Mouse (Mus musculus) left cerebral cortex, postnatal 4 days (tissue): Measurements from ENCODE around the gene Spdye4a. TPM values are rescaled to one million over a fixed set of nuclear protein-coding genes. Genes with fewer than 3 reads are reported as not detected.

ENCODE experiments used
- DNase-seq: peaks from one replicate; pipeline ENCODE4 v3.0.0-alpha.2; 2022
- intact Hi-C: fragments of 180-260 bp; cut with DNase I; formaldehyde crosslinking; loops from one replicate; pipeline ENCODE4 v1.15.1; 2025
- total RNA-seq, 2 experiments: library from RNA; stranded (reverse); gene quantifications; 2 replicates each; pipeline ENCODE4 v1.2.3; 2021

Gene Spdye4a
- total RNA-seq, result not detected

DNA sequence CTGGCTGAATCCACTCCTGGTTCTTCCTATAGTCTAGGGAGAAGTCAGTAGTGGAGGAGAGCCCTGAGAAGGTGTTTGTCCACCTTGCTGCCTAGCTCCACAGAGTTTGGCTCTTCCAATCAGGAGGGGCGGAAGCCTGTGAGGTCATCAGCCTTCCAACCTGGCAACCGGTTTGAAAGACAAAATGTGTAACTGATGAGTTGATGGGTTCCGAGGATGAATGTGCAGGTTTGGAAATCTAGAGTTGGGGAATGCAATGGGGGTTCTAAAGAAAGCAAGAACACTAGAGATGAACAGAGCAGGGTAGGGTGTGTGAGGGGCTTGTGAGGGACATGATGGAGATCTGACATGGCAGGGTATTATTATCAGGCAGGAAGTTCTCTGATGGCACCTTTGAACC, at the start of gene Spdye4a:
Gene Spdye4a (minus strand): TSS at position 101 of the 400 bp plus-strand sequence.
- intact Hi-C loops, result loop anchor here (5.0 kb wide), 1 partner anchor 34 kb away; no protein-coding TSS in a partner anchor
- DNase-seq, result no peak

DNA sequence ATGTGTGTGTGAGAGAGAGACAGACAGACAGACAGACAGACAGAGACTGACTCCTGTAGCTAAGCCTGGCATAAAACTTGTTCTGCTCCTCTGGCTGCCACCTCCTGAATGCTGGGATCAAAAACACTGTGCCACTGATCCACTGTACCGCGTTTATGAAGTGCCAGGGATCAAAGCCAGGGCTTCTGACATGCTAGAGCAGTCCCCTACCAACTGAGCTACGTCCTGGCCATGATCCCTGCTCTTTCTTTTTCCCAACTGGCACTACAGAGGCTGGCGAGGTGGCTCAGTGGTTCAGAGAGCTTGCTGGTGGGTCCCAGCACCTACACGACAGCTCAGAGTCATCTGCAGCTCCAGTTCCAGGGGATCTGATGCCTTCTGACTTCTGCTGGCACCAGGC, 49.1 kb upstream of the Spdye4a start:
- no peak for DNase-seq
- intact Hi-C loops, result no loop called here

GRCm38 (mm10) chr5:143272540-143273330, 46.0 kb upstream of the Spdye4a start:
- intact Hi-C loops, result no loop called here
- DNase-seq, result peak; percentile 78

DNA sequence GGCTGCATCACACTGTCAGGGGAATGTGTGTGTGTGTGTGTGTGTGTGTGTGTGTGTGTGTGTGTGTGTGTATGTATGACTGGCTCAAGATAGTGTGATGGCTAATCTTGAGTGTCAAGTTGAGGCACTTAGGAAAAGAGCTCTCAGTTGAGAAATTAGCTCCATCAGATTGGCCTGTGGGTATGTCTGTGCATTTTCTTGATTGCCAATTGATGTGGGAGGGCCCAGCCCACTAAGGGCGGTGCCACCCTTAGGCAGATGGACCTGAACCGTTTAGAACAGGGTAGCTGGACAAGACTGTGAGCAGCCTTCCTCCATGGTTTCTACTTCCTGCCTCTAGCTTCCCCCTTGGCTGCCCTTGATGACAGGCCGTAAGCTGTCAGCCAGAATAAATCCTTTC, 45.4 kb upstream of the Spdye4a start:
- DNase-seq, result no peak
- intact Hi-C loops, result no loop called here

DNA sequence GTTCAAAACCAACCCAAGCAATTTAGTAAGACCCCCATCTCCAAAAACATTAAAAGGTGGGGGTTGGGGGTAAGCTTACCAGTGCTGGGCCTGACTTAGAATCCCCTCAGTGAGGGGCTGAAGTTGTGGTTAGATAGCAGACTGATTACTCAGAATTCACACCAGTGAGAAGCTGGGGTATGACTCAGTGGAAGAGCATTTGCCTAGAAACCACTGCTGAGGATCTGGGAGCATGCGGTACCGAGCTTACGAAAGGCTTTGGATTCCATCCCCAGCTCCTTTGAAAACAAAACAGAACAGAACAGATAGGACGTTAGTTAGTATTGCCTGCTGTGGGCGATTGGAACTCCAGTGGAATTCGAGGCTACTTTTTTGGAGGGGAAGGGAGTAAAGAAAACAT, 45.0 kb upstream of the Spdye4a start:
- no peak for DNase-seq
- intact Hi-C loops, result no loop called here

DNA sequence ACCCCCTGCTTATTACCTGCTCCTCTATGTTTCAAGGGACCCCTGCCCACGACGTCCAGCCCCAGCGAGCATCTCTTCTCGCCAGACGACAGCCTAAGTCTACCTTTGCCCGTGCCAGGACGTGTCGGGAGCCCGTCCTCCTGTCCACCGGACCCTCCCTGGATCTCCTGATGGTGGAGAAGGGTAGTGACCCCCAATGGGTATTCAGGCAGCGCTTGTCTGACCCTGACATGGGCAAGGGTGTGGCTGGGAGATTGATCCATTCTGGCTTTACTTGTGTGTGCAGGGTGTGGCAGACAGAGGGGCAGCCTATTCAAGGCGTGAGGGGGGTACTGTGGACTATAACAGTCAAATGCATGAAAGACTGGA, 43.4 kb upstream of the Spdye4a start:
- intact Hi-C loops, result no loop called here
- DNase-seq, result no peak

GRCm38 (mm10) chr5:143269363-143270150, 42.9 kb upstream of the Spdye4a start, which contains the start of gene Zfp316:
Gene Zfp316, minus strand, starts transcription at chr5:143270022.
- DNase-seq, result peak; percentile 78
- intact Hi-C loops, result no loop called here

DNA sequence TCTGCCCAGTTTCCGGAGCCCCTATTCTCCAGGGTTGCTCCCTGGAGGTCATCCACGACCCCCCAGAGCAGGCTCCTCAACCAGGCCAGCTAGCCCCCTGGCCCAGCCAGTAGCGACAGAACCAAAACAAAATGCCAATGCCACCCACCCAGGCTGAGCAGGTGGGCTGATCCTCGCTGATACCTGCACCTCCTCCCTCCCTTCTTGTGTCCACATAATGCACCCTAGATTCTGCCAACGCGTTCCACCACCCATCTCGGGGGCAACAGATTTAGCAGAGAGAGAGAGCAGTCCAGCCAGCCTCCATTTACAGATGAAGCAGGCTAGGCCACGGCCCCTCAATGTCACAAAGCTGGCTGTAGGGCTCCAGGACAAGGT, 42.3 kb upstream of the Spdye4a start:
- no peak for DNase-seq
- intact Hi-C loops, result no loop called here

DNA sequence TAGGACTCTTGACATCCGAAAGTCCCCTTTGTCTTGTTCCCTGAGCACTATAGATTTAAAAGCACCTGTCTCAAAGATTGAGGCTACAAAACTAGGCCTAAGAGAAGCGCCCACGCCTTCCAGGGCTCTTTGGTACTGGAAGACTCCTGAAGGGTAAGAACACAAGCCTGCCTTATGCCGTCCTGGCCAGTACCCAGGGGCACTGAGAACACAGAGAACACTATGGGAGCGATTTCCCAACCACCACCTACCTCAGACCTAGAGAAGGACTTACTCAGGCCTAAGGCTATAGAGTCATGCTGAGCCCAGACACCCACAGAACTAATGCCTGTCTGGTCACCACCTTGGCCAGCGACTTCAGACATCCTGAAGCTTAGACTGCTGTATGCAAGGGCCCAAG, 40.1 kb upstream of the Spdye4a start:
- DNase-seq, result no peak
- intact Hi-C loops, result no loop called here

- intact Hi-C loops, result no loop called here
- no peak for DNase-seq
Observed at GRCm38 (mm10) chr5:143265409-143265808, 38.7 kb upstream of the Spdye4a start.

- no peak for DNase-seq
- intact Hi-C loops, result no loop called here
Observed at GRCm38 (mm10) chr5:143264689-143265088, 38.0 kb upstream of the Spdye4a start.

DNA sequence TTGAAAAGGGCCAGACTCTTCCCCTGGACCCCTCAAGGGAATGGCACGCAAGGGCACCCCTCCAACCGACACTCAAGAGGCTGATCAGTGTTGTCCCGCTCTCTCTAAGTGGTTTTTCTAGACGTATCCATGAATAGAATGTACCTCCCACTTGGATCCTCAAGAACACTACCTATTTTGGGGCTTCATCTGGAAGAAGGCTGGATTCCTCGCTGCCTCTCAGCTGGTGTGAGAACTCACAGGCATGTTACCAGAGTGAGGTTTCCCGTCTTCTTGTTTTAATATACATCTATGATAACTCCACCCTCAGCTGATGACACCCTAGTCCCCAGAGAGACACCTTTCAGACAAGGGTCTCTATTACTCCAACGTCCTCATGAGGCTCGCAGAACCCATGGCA, 34.9 kb upstream of the Spdye4a start:
- intact Hi-C loops, result no loop called here
- no peak for DNase-seq

GRCm38 (mm10) chr5:143255802-143256201, 29.1 kb upstream of the Spdye4a start:
- intact Hi-C loops, result no loop called here
- no peak for DNase-seq

- intact Hi-C loops, result no loop called here
- DNase-seq, result no peak
Observed at GRCm38 (mm10) chr5:143255131-143255519, 28.4 kb upstream of the Spdye4a start.

GRCm38 (mm10) chr5:143254487-143255130, 27.9 kb upstream of the Spdye4a start:
- intact Hi-C loops, result no loop called here
- DNase-seq, result peak; percentile 52

GRCm38 (mm10) chr5:143253881-143254486, 27.3 kb upstream of the Spdye4a start:
- intact Hi-C loops, result no loop called here

GRCm38 (mm10) chr5:143253186-143253880, 26.6 kb upstream of the Spdye4a start:
- DNase-seq, result peak; percentile 25
- intact Hi-C loops, result no loop called here

More at GRCm38 (mm10) chr5:143253881-143254486, 27.3 kb upstream of the Spdye4a start:
- DNase-seq, result peak; percentile 54

- intact Hi-C loops, result no loop called here
Observed at GRCm38 (mm10) chr5:143252791-143253185, 26.1 kb upstream of the Spdye4a start.

GRCm38 (mm10) chr5:143252039-143252438, 25.3 kb upstream of the Spdye4a start:
- DNase-seq, result no peak
- intact Hi-C loops, result no loop called here

More at GRCm38 (mm10) chr5:143252791-143253185, 26.1 kb upstream of the Spdye4a start:
- no peak for DNase-seq

DNA sequence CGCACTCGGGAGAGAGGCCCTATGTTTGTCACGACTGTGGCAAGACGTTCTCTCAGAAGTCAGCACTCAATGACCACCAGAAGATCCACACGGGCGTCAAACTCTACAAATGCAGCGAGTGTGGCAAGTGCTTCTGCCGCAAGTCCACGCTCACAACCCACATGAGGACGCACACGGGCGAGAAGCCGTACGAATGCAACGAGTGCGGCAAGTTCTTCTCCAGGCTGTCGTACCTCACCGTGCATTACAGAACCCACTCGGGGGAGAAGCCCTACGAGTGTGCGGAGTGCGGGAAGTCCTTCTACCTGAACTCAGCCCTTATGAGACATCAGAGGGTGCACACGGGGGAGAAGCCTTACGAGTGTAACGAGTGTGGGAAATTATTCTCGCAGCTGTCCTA, 18.2 kb upstream of the Spdye4a start:
- DNase-seq, result no peak
- intact Hi-C loops, result no loop called here
